In the genomic region with DNA sequence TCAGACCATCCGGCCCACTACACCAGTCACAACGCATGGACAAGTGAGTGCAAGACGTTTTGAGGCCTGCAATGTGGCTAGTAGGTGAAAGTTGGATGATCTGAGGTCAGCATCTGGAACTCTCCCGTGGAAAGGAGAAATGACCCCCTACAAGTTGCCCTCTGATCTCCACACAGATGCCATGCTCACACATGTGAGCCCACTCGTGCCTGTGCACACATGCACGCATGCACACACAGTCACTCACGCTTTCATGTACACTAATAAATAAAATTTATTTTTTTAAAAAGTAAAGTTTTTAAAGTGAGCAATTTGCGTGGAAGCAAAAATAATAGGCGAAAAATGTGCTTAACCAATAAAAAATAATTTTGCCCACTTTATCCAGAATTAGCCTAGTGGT, we compare ENCODE assay signal across 8 mouse cellular contexts.
DNase-seq lines count a peak whose midpoint lies in the region; ATAC-seq and TF ChIP-seq lines count a peak whose summit lies in the region.

No protein-coding gene starts in this region.

- no peak overlapping the region for H3K4me3 ChIP-seq in heart, adult 2 months
- H3K4me3 ChIP-seq in embryonic facial prominence, embryonic 10.5 days, result peak overlapping the region; percentile 54
- H3K4me3 ChIP-seq in hindbrain, embryonic 12.5 days, result peak overlapping the region; percentile 41; the same call in 1 of the 2 replicates
- H3K4me3 ChIP-seq in midbrain, embryonic 11.5 days (ENCODE audit: low read depth, low read length), result no peak overlapping the region; the same call in 1 of the 2 replicates

- TF ChIP-seq EP300 in heart, adult 2 months (IDR thresholded peaks at IDR 0.05; ENCODE audit: insufficient read depth, low read depth, low read length), result no peak

- TF ChIP-seq CTCF in heart, adult 2 months (IDR thresholded peaks at IDR 0.05), result no peak

- DNase-seq in heart, adult 2 months, result no peak
- DNase-seq in heart, postnatal 36 days, result no peak
- no peak for DNase-seq in embryonic facial prominence, embryonic 10.5 days (ENCODE audit: low spot score)
- DNase-seq in midbrain, embryonic 11.5 days (ENCODE audit: low spot score, missing footprints), result no peak
- no peak for DNase-seq in spleen, postnatal 4 days (ENCODE audit: low spot score in 2 of 2)
- no peak for DNase-seq in urinary bladder, postnatal 25 days (ENCODE audit: low spot score)
- no peak for DNase-seq in natural killer cell, adult 2 months (ENCODE audit: low spot score in 2 of 2)

- H3K27ac ChIP-seq in heart, adult 2 months, result peak overlapping the region; percentile 81; the same call in 1 of the 2 replicates
- no peak overlapping the region; the same call in 1 of the 2 replicates for H3K27ac ChIP-seq in embryonic facial prominence, embryonic 10.5 days (replicated peaks)
- no peak overlapping the region for H3K27ac ChIP-seq in hindbrain, embryonic 12.5 days
- H3K27ac ChIP-seq in midbrain, embryonic 11.5 days (ENCODE audit: low read depth, low read length), result no peak overlapping the region

- peak; percentile 60; the same call in 1 of the 2 replicates for ATAC-seq in hindbrain, embryonic 12.5 days (ENCODE audit: low FRiP score)
- ATAC-seq in midbrain, embryonic 11.5 days (ENCODE audit: low FRiP score), result peak; percentile 47; the same call in 1 of the 2 replicates

- no peaks in the 10 kb centered on the region for H3K9me3 ChIP-seq in embryonic facial prominence, embryonic 10.5 days
- no peaks in the 10 kb centered on the region for H3K9me3 ChIP-seq in hindbrain, embryonic 12.5 days (replicated peaks)
- H3K9me3 ChIP-seq in midbrain, embryonic 11.5 days (ENCODE audit: control insufficient read depth, low read length), result no peaks in the 10 kb centered on the region

- no peaks in the 10 kb centered on the region for H3K27me3 ChIP-seq in heart, adult 2 months (ENCODE audit: control insufficient read depth, insufficient read depth, low read length)
- H3K27me3 ChIP-seq in embryonic facial prominence, embryonic 10.5 days (replicated peaks; ENCODE audit: low read depth, poor library complexity, severe bottlenecking), result peaks cover 15% of the 10 kb centered on the region
- H3K27me3 ChIP-seq in hindbrain, embryonic 12.5 days, result no peaks in the 10 kb centered on the region
- H3K27me3 ChIP-seq in midbrain, embryonic 11.5 days (ENCODE audit: control insufficient read depth, insufficient read depth, low read length), result no peaks in the 10 kb centered on the region

- no peaks in the 10 kb centered on the region for H3K79me2 ChIP-seq in heart, adult 2 months (replicated peaks; ENCODE audit: control insufficient read depth, insufficient read depth, low read length)

- peak overlapping the region; percentile 61 for H3K4me2 ChIP-seq in hindbrain, embryonic 12.5 days (replicated peaks)
- peak overlapping the region; percentile 56 for H3K4me2 ChIP-seq in midbrain, embryonic 11.5 days

- TF ChIP-seq POLR2A in heart, adult 2 months (IDR thresholded peaks at IDR 0.05; ENCODE audit: insufficient read depth, low read depth, low read length), result no peak

- intact Hi-C loops in heart, adult 2 months (cut with DNase I), result loop anchor here (5.0 kb wide), 1 partner anchor 41 kb away; no protein-coding TSS in a partner anchor
- intact Hi-C loops in heart, postnatal 36 days (cut with DNase I), result loop anchor here (2.0 to 5.0 kb wide), 2 partner anchors 41 to 179 kb away; no protein-coding TSS in a partner anchor

- H3K36me3 ChIP-seq in heart, adult 2 months (ENCODE audit: control insufficient read depth, insufficient read depth, low read length), result no peaks in the 10 kb centered on the region
- H3K36me3 ChIP-seq in embryonic facial prominence, embryonic 10.5 days (replicated peaks), result no peaks in the 10 kb centered on the region
- H3K36me3 ChIP-seq in hindbrain, embryonic 12.5 days, result no peaks in the 10 kb centered on the region
- H3K36me3 ChIP-seq in midbrain, embryonic 11.5 days (ENCODE audit: control insufficient read depth, insufficient read depth, low read length), result no peaks in the 10 kb centered on the region

- peaks cover 3% of the 10 kb centered on the region for H3K4me1 ChIP-seq in heart, adult 2 months (ENCODE audit: control insufficient read depth, insufficient read depth, low read length)
- peaks cover 13% of the 10 kb centered on the region for H3K4me1 ChIP-seq in embryonic facial prominence, embryonic 10.5 days
- peaks cover 4% of the 10 kb centered on the region for H3K4me1 ChIP-seq in hindbrain, embryonic 12.5 days
- peaks cover 7% of the 10 kb centered on the region; the same call in 1 of the 2 replicates for H3K4me1 ChIP-seq in midbrain, embryonic 11.5 days (ENCODE audit: control insufficient read depth, insufficient read depth, low read length)

- WGBS in heart, adult 2 months, result 89% methylated on average over 9 of the region's 9 CpGs
- 78% methylated on average over 9 of the region's 9 CpGs for WGBS in embryonic facial prominence, embryonic 10.5 days
- WGBS in hindbrain, embryonic 12.5 days, result 81% methylated on average over 9 of the region's 9 CpGs
- WGBS in midbrain, embryonic 11.5 days, result 84% methylated on average over 9 of the region's 9 CpGs

- no peak overlapping the region for H3K9ac ChIP-seq in heart, adult 2 months (ENCODE audit: low read depth, low read length)
- no peak overlapping the region for H3K9ac ChIP-seq in hindbrain, embryonic 12.5 days
- H3K9ac ChIP-seq in midbrain, embryonic 11.5 days (ENCODE audit: low read length), result no peak overlapping the region; the same call in 1 of the 2 replicates

Comparison
In these comparisons a context has a peak if more than half of its experiments do, and no peak if none do; other contexts are left out.
1. H3K4me3 ChIP-seq: peak in embryonic facial prominence, embryonic 10.5 days (single experiment) and hindbrain, embryonic 12.5 days (single experiment); none in heart, adult 2 months (single experiment) and midbrain, embryonic 11.5 days (single experiment).